ENCODE assay signal across 9 mouse cellular contexts in the genomic region with DNA sequence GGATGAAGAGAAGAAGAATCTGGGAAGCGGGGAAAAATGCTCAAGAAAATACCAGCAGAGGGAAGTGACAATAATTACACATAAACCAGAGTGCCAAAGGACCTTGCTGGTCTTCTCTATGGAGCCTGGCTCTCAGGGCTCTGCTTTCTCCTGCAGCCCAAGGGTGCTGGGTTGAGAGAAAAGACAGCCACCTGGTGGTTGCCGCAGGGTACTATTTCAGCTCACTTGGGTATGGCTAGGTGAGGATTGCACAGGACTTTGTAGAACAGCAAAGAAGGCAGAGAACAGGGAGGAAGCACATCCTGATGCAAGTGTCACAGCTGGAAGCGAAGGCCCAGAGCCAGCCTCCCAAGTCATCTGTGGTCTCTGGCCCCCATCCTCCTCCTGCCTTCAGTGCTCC.
DNase-seq lines count a peak whose midpoint lies in the region; ATAC-seq and TF ChIP-seq lines count a peak whose summit lies in the region.
"Had no signal": no experiment of that assay in that cellular context is flagged by ENCODE, and none has a peak within 500 bp of the region (broad histone marks: within the 10 kb centered on the region; RNA-seq: fewer than 3 reads in every experiment).

No protein-coding gene starts in this region.

- peak; percentile 90 for ATAC-seq in frontal cortex, adult (ENCODE audit: low TSS enrichment)
- 0 out of 2 replicates have a peak, but pooled peaks have one; percentile 26 for ATAC-seq in lung, postnatal 0 days

- no peaks in the 10 kb centered on the region for H3K36me3 ChIP-seq in lung, postnatal 0 days (ENCODE audit: insufficient read depth, low read length)
- H3K36me3 ChIP-seq: lung, embryonic 15.5 days had no signal

- H3K4me2 ChIP-seq in lung, postnatal 0 days (replicated peaks; ENCODE audit: low read depth, low read length): no peak overlapping the region
- H3K4me2 ChIP-seq: lung, embryonic 15.5 days had no signal

- DNase-seq in layer of hippocampus, adult 11-12 months (ENCODE audit: low spot score): peak; percentile 70
- DNase-seq in layer of hippocampus, adult 9-10 months (ENCODE audit: low spot score): no peak
- peak; percentile 42 for DNase-seq in cerebellum, adult 8-10 months
- DNase-seq in kidney, postnatal 36 days: peak; percentile 19 to 64
- DNase-seq in lung, postnatal 0 days (ENCODE audit: low spot score): peak; percentile 44
- DNase-seq in right cerebral cortex, postnatal 10 days (ENCODE audit: low spot score in 2 of 2): peak; percentile 71 to 78
- DNase-seq in c-Kit-positive CD71-positive TER-119-positive erythroid progenitor cells, embryonic 14.5 days (ENCODE audit: low spot score): no peak

- no peak overlapping the region for H3K27ac ChIP-seq in lung, postnatal 0 days (ENCODE audit: low read length)
- H3K27ac ChIP-seq: lung, embryonic 15.5 days had no signal

- H3K9me3 ChIP-seq in lung, postnatal 0 days (ENCODE audit: low read length): no peaks in the 10 kb centered on the region
- H3K9me3 ChIP-seq: lung, embryonic 15.5 days had no signal

- H3K4me1 ChIP-seq in lung, postnatal 0 days (ENCODE audit: insufficient read depth, low read depth, low read length): no peaks in the 10 kb centered on the region
- H3K4me1 ChIP-seq: lung, embryonic 15.5 days had no signal

- WGBS in lung, postnatal 0 days: 33% methylated on average over 3 of the region's 3 CpGs

- no peak overlapping the region for H3K4me3 ChIP-seq in lung, postnatal 0 days (ENCODE audit: low read depth, low read length)
- H3K4me3 ChIP-seq: lung, embryonic 15.5 days had no signal

- no peak overlapping the region for H3K9ac ChIP-seq in lung, postnatal 0 days (replicated peaks; ENCODE audit: low read depth)
- H3K9ac ChIP-seq: lung, embryonic 15.5 days had no signal

- H3K27me3 ChIP-seq in lung, postnatal 0 days (replicated peaks; ENCODE audit: insufficient read depth, low read length): no peaks in the 10 kb centered on the region
- H3K27me3 ChIP-seq: lung, embryonic 15.5 days had no signal

- TF ChIP-seq CTCF in lung, postnatal 0 days (IDR thresholded peaks at IDR 0.05): peak; percentile 78

- no peak for TF ChIP-seq EP300 in lung, postnatal 0 days (IDR thresholded peaks at IDR 0.05)

Comparison
In these comparisons a context has a peak if more than half of its experiments do, and no peak if none do; other contexts are left out.
1. DNase-seq: peak in layer of hippocampus, adult 11-12 months (single experiment), cerebellum, adult 8-10 months (single experiment), kidney, postnatal 36 days (2 of 2), lung, postnatal 0 days (single experiment) and right cerebral cortex, postnatal 10 days (2 of 2); none in layer of hippocampus, adult 9-10 months (single experiment) and c-Kit-positive CD71-positive TER-119-positive erythroid progenitor cells, embryonic 14.5 days (single experiment).